Mouse (Mus musculus) colon, adult 2 months (tissue): ENCODE measurements around the gene Llgl2. TPM values are rescaled to one million over a fixed set of nuclear protein-coding genes. Genes with fewer than 3 reads are reported as not detected.

ENCODE experiments used
- polyA plus RNA-seq: library from polyadenylated mRNA; depleted of rRNA; stranded (reverse); fragments of >200 nt; gene quantifications from 2 replicates; pipeline ENCODE4 v1.2.3, GENCODE M21; 2012; rRNA removed

The Llgl2 gene
- 301 and 349 TPM in 2 replicates for polyA plus RNA-seq

GRCm38 (mm10) chr11:115823774-115824740, at the start of gene Llgl2:
TSS of gene Llgl2 (plus strand) at chr11:115824049.

GRCm38 (mm10) chr11:115813507-115814296, 10.1 kb upstream of the Llgl2 start, which contains the start of gene Caskin2:
TSS of gene Caskin2 (minus strand) at chr11:115813639.

GRCm38 (mm10) chr11:115814605-115815450, 9.0 kb upstream of the Llgl2 start, which contains the start of gene Tsen54:
TSS of gene Tsen54 (plus strand) at chr11:115814724.

GRCm38 (mm10) chr11:115858354-115858753, 34.5 kb downstream of the Llgl2 start, which contains the start of gene Myo15b:
TSS of gene Myo15b (plus strand) at chr11:115858406.

GRCm38 (mm10) chr11:115899486-115900266, 75.8 kb downstream of the Llgl2 start, which contains the start of gene Smim5:
TSS of gene Smim5 (plus strand) at chr11:115899966.

Other genes with a start within 250 kb of the Llgl2 start
- gene Mrps7, start 220.1 kb upstream of the Llgl2 start, polyA plus RNA-seq = 15.9 and 19.3 TPM in 2 replicates
- 18.0 and 29.5 TPM in 2 replicates for gene Gga3, start 220.0 kb upstream of the Llgl2 start, polyA plus RNA-seq
- gene Mif4gd, start 211.1 kb upstream of the Llgl2 start, polyA plus RNA-seq = 87.1 and 118 TPM in 2 replicates
- 29.7 and 37.1 TPM in 2 replicates for gene Slc25a19, start 195.8 kb upstream of the Llgl2 start, polyA plus RNA-seq
- gene Grb2, start 115.5 kb upstream of the Llgl2 start, polyA plus RNA-seq = 41.4 and 42.7 TPM in 2 replicates
- gene Tmem94, start 58.6 kb upstream of the Llgl2 start, polyA plus RNA-seq = 156 and 168 TPM in 2 replicates
- gene Caskin2, start 10.4 kb upstream of the Llgl2 start, polyA plus RNA-seq = 85.6 and 103 TPM in 2 replicates
- 48.2 and 53.0 TPM in 2 replicates for gene Tsen54, start 9.3 kb upstream of the Llgl2 start, polyA plus RNA-seq
- 926 and 1,010 TPM in 2 replicates for gene Myo15b, start 34.4 kb downstream of the Llgl2 start, polyA plus RNA-seq
- 6.9 and 11.9 TPM in 2 replicates for gene Smim5, start 75.9 kb downstream of the Llgl2 start, polyA plus RNA-seq
- 41.7 and 44.8 TPM in 2 replicates for gene Smim6, start 88.0 kb downstream of the Llgl2 start, polyA plus RNA-seq
- 22.2 and 24.5 TPM in 2 replicates for gene Sap30bp, start 109.2 kb downstream of the Llgl2 start, polyA plus RNA-seq
- gene Recql5, start 109.4 kb downstream of the Llgl2 start, polyA plus RNA-seq = 13.6 and 14.4 TPM in 2 replicates
- 98.9 and 117 TPM in 2 replicates for gene Itgb4, start 150.7 kb downstream of the Llgl2 start, polyA plus RNA-seq
- gene Galk1, start 188.7 kb downstream of the Llgl2 start, polyA plus RNA-seq = 43.0 and 47.7 TPM in 2 replicates
- gene H3f3b, start 203.9 kb downstream of the Llgl2 start, polyA plus RNA-seq = 237 and 327 TPM in 2 replicates
- 27.9 and 33.1 TPM in 2 replicates for gene Unk, start 206.3 kb downstream of the Llgl2 start, polyA plus RNA-seq